ENCODE assay signal across 8 mouse cellular contexts in genomic region chr8:57615016-57615657, GRCm38 (mm10). TPM values are rescaled to one million over a fixed set of nuclear protein-coding genes. Genes with fewer than 3 reads are reported as not detected.
DNase-seq lines count a peak whose midpoint lies in the region; ATAC-seq and TF ChIP-seq lines count a peak whose summit lies in the region.

No protein-coding gene starts in this region.

- TF ChIP-seq CTCF in heart, postnatal 0 days (IDR thresholded peaks at IDR 0.05; ENCODE audit: low read depth): no peak
- no peak for TF ChIP-seq CTCF in lung, embryonic 14.5 days (IDR thresholded peaks at IDR 0.05; ENCODE audit: low read depth)

- H3K4me3 ChIP-seq in heart, postnatal 0 days (ENCODE audit: low read depth, low read length): no peak overlapping the region
- H3K4me3 ChIP-seq in lung, embryonic 14.5 days (ENCODE audit: low read depth, low read length): no peak overlapping the region
- H3K4me3 ChIP-seq in forebrain, embryonic 12.5 days (replicated peaks): no peak overlapping the region

- peaks cover 13% of the 10 kb centered on the region; the same call in 1 of the 2 replicates for H3K4me1 ChIP-seq in heart, postnatal 0 days (ENCODE audit: control insufficient read depth, insufficient read depth)
- peaks cover 11% of the 10 kb centered on the region; the same call in 1 of the 2 replicates for H3K4me1 ChIP-seq in lung, embryonic 14.5 days (ENCODE audit: insufficient read depth)
- H3K4me1 ChIP-seq in forebrain, embryonic 12.5 days: peaks cover 8% of the 10 kb centered on the region; the same call in 1 of the 2 replicates

- H3K36me3 ChIP-seq in heart, postnatal 0 days (replicated peaks; ENCODE audit: control insufficient read depth, insufficient read depth, low read length): no peaks in the 10 kb centered on the region
- no peaks in the 10 kb centered on the region for H3K36me3 ChIP-seq in lung, embryonic 14.5 days (ENCODE audit: insufficient read depth)
- H3K36me3 ChIP-seq in forebrain, embryonic 12.5 days (replicated peaks): no peaks in the 10 kb centered on the region

- no peaks in the 10 kb centered on the region for H3K27me3 ChIP-seq in heart, postnatal 0 days (ENCODE audit: control insufficient read depth, insufficient read depth, low read length)
- no peaks in the 10 kb centered on the region for H3K27me3 ChIP-seq in lung, embryonic 14.5 days (ENCODE audit: insufficient read depth, low read length)
- no peaks in the 10 kb centered on the region for H3K27me3 ChIP-seq in forebrain, embryonic 12.5 days

- H3K9me3 ChIP-seq in heart, postnatal 0 days (replicated peaks; ENCODE audit: control insufficient read depth, low read length): no peaks in the 10 kb centered on the region
- H3K9me3 ChIP-seq in lung, embryonic 14.5 days (ENCODE audit: low read depth, low read length): no peaks in the 10 kb centered on the region
- H3K9me3 ChIP-seq in forebrain, embryonic 12.5 days: no peaks in the 10 kb centered on the region

- 35% methylated on average over 15 of the region's 15 CpGs for WGBS in heart, postnatal 0 days
- 45% methylated on average over 15 of the region's 15 CpGs for WGBS in lung, embryonic 14.5 days
- WGBS in forebrain, embryonic 12.5 days: 84% methylated on average over 15 of the region's 15 CpGs

- no peak for TF ChIP-seq EP300 in heart, postnatal 0 days (IDR thresholded peaks at IDR 0.05; ENCODE audit: low read depth)

- 0 out of 2 replicates have a peak overlapping the region, but pooled peaks have one; percentile 26 for H3K4me2 ChIP-seq in heart, postnatal 0 days (ENCODE audit: low read depth, low read length)
- H3K4me2 ChIP-seq in lung, embryonic 14.5 days: no peak overlapping the region
- no peak overlapping the region for H3K4me2 ChIP-seq in forebrain, embryonic 12.5 days

- no peak for DNase-seq in cerebellum, postnatal 4 days (ENCODE audit: low spot score in 2 of 2)
- peak; percentile 81 for DNase-seq in adrenal gland, postnatal 14 days
- DNase-seq in heart, postnatal 0 days (ENCODE audit: low spot score): no peak
- peak; percentile 70 for DNase-seq in lung, embryonic 14.5 days
- no peak for DNase-seq in embryo, embryonic 11 days
- no peak for DNase-seq in spleen, postnatal 36 days (ENCODE audit: low spot score in 2 of 2)

- ATAC-seq in cerebellum, adult (ENCODE audit: insufficient number of reproducible peaks, low FRiP score, low TSS enrichment): 0 out of 2 replicates have a peak, but pooled peaks have one; percentile 23
- ATAC-seq in heart, postnatal 0 days (ENCODE audit: insufficient read depth, low read depth): no peak
- ATAC-seq in lung, embryonic 14.5 days (ENCODE audit: insufficient read depth): peak; percentile 58
- ATAC-seq in forebrain, embryonic 12.5 days (ENCODE audit: low FRiP score): no peak

- no peak overlapping the region for H3K9ac ChIP-seq in heart, postnatal 0 days (replicated peaks; ENCODE audit: low read depth, low read length)
- H3K9ac ChIP-seq in lung, embryonic 14.5 days: no peak overlapping the region
- no peak overlapping the region for H3K9ac ChIP-seq in forebrain, embryonic 12.5 days

- no peak overlapping the region for H3K27ac ChIP-seq in heart, postnatal 0 days (ENCODE audit: low read depth)
- peak overlapping the region; percentile 30; the same call in 1 of the 2 replicates for H3K27ac ChIP-seq in lung, embryonic 14.5 days (ENCODE audit: low read depth)
- no peak overlapping the region for H3K27ac ChIP-seq in forebrain, embryonic 12.5 days

RNA-seq across cellular contexts. Expression of gene Galnt7, which starts 37.7 kb away (rescaled TPM):
- total RNA-seq in adrenal gland, postnatal 14 days (2021): 13.3 and 16.7 TPM in 2 replicates
- 7.2 and 10.4 TPM in 2 replicates for total RNA-seq in heart, postnatal 0 days (2014; rRNA removed; ENCODE audit: low replicate concordance)
- polyA plus RNA-seq in heart, postnatal 0 days (2015; fragmentation: Nextera tagmentation; extraction: Ambion mirVana): 3.5 and 3.6 TPM in 2 replicates
- polyA plus RNA-seq in lung, embryonic 14.5 days (2014; fragmentation: Nextera tagmentation; extraction: Ambion mirVana): 14.4 and 15.1 TPM in 2 replicates
- 18.8 and 18.9 TPM in 2 replicates for polyA plus RNA-seq in forebrain, embryonic 12.5 days (2016; fragmentation: Nextera tagmentation; extraction: Ambion mirVana)

Comparison
In these comparisons a context has a peak if more than half of its experiments do, and no peak if none do; other contexts are left out.
1. ATAC-seq: peak in cerebellum, adult (single experiment) and lung, embryonic 14.5 days (single experiment); none in heart, postnatal 0 days (single experiment) and forebrain, embryonic 12.5 days (single experiment).
2. DNase-seq: peak in adrenal gland, postnatal 14 days (single experiment) and lung, embryonic 14.5 days (single experiment); none in cerebellum, postnatal 4 days (0 of 2), heart, postnatal 0 days (single experiment), embryo, embryonic 11 days (single experiment) and spleen, postnatal 36 days (0 of 2).